Mouse (Mus musculus): ENCODE measurements around the gene Tmem51. TPM values are rescaled to one million over a fixed set of nuclear protein-coding genes. Genes with fewer than 3 reads are reported as not detected.

Tmem51 gene
- total RNA-seq, 2 experiments from 2014 or later = 7.7 TPM

DNA sequence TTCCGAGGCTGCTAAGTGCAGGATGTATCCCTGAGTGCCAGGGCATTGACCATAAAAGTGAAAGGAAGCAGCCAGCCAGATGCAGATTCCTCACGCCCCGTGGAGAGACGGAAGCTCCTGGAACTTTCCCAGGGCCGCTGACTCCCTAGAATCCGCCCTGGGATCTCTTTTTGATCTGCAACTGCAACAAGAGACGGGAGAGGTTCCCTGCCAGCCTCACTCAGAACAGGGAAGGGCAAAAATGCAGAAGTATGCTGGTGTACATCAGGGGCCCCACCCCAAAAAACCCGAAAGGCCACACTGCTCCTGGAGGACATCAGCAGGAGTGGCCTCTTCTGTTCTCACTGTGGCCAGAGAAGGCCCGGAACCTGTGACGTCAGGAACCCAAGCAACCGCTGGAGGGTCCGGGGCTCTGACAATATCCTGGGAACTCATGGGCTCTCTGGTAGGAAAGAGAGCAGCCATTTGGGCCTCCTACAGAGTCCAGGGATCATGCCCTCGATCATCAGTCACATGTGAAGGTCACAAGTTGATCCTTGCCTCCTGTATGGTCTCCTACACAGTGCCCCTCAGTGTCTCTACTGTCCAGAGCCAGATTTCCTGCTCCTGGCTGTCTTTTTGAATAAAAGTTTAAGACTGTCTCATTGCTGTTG lies 2.3 kb downstream of the Tmem51 start:
- DNase-seq (ENCODE audit: low spot score in 2 of 2) = no peak

DNA sequence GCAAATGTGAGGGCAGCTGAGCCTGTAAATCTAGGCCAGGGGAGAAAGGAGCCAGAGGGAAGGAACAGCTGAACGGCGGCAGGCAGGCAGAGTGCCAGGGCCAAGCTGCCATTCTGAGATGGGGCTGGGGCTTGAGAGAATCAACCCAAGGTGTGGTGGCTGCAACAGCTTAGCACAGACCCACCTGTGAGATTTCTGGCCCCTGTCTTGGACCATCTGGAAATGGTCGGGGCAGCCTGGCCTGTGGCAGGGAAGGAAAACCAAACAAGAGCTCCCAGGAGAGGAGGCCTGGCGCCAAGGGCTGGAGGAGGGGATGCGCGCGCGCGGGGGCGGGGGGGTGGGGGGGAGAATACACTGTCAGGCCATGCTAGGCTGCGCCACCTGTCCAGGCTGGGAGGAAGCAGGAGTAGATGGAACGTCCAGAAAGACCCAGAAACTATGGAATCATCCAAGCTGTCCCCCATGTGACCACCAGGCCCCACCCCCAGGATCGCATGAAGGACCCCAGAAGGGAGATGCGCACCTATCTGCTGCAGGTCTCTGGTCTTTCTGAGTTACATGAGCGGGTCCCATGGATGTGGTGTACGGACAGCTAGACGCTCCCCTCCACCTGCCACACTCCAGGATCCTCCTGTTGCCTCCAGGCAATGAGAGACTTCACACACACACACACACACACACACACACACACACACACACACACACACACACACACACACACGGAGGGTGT lies 3.0 kb downstream of the Tmem51 start:
- DNase-seq (ENCODE audit: low spot score in 2 of 2) = peak; percentile 66 to 75

- DNase-seq (ENCODE audit: low spot score in 2 of 2) = no peak
These were observed 3.7 kb downstream of the Tmem51 start for GRCm38 (mm10) chr4:142080487-142080767.

DNA sequence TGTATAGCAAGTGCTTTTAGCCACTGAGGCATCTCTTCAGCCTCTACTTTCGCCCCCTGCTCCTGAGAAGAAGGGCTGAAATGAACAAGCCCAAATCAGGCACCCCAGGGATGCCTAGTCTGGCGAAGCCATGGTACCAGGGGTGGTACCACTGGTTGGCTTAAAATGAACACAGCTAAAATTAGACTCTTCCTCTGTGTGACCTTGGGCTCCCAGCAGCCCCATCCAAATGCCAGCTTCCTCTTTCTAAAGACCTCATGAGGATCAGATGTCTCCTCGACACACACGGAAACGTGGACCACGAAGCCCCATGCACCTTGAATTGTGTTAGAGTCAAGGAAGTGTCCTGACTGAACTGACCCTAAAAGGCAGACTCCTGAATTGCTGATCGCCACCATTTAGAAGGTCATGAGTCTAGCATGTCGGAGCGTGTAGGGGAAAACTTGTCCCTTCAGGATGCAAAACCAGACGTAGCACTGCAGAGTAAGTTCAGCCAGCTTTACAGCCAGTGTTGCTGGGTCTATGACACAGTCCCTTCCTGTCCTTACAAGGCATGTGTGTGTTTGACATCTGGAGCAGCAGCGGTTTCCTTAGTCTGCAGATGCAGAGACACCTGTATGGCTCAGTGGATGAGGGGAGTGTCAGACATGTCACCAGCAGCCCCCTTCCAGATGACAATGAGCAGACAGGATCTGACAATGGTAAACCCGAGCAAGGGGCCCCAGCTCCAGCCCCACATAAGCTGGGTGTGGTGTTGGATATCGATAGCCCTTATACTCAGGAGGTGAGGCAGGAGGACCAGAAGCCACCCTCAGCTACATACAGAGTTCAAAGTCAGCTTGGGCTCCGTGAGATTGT lies 4.2 kb downstream of the Tmem51 start:
- DNase-seq (ENCODE audit: low spot score in 2 of 2) = no peak

- DNase-seq (ENCODE audit: low spot score in 2 of 2) = no peak
These were observed 6.4 kb downstream of the Tmem51 start for GRCm38 (mm10) chr4:142077572-142078271.

DNA sequence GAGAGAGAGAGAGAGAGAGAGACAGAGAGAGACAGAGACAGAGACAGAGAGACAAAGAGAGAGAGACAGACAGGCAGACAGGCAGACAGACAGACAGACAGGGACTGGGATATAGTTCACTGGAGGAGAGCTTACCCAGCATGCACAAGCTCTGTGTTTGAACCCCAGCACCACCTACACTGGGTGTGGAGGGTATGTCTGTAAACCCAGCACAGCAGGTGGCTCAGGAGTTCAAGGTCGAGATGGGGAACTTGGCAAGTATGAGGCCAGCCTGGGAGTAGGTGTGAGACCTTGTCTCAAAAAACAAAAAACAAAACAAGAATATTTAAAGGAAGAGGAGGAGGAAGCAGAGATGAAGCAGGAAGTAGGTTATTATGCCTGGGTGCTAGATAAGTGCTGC lies 7.2 kb downstream of the Tmem51 start:
- DNase-seq (ENCODE audit: low spot score in 2 of 2) = no peak

- no peak for DNase-seq (ENCODE audit: low spot score in 2 of 2)
These were observed 8.2 kb downstream of the Tmem51 start for GRCm38 (mm10) chr4:142075931-142076330.

DNA sequence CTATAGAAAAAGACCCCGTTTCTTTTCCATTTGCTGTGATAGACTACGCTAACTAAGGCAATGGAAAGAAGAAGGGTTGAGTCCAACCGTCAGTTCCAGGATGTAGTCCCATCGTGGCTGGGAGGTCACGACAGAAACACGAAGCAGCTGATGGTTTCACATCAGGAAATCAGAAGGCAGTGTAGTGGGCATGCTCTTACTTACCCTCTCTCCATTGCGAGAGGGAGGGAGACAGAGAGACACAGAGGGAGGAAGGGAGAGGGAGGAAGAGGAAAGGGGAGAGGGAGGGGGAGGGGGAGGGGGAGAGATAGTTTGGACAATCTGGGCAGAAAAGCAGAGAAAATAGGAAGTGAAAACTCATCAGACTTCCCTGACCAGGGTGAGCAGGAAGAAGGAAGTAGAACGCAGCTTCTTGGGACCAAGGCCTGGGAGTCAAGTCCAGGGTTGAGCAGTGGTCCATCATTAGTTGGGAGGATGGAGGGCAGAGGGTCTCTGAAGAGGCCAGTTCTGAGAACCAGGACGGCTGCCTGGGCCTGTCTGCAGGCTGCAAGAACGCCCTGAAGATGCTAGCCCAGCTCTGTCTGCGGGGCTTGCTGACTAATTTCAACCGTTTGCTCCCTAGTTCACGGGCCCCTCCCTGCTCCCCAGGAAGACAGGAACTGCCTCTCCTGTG lies 9.9 kb downstream of the Tmem51 start:
- no peak for DNase-seq (ENCODE audit: low spot score in 2 of 2)

GRCm38 (mm10) chr4:142071243-142071991 lies 12.7 kb downstream of the Tmem51 start:
- DNase-seq (ENCODE audit: low spot score in 2 of 2) = no peak

DNA sequence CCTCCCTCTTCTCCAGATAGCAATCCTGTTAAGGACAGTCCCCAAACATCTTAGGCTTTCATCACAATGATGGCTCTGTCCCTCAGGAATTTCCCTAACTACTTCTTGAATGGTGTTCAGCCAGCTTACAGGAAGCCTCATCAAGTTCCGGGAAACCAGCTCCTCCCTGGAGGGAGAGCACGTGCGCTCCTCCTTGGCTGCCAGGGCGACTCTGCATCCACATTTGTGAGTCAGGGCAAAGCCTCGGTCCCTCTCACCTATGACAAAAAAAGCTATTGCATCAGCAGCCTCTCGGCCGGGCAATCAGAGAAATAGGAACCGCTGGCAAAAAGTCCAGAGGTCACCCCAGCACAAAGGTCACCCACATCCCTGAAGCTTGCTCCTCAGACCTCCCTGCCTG lies 13.3 kb downstream of the Tmem51 start:
- no peak for DNase-seq (ENCODE audit: low spot score in 2 of 2)

DNA sequence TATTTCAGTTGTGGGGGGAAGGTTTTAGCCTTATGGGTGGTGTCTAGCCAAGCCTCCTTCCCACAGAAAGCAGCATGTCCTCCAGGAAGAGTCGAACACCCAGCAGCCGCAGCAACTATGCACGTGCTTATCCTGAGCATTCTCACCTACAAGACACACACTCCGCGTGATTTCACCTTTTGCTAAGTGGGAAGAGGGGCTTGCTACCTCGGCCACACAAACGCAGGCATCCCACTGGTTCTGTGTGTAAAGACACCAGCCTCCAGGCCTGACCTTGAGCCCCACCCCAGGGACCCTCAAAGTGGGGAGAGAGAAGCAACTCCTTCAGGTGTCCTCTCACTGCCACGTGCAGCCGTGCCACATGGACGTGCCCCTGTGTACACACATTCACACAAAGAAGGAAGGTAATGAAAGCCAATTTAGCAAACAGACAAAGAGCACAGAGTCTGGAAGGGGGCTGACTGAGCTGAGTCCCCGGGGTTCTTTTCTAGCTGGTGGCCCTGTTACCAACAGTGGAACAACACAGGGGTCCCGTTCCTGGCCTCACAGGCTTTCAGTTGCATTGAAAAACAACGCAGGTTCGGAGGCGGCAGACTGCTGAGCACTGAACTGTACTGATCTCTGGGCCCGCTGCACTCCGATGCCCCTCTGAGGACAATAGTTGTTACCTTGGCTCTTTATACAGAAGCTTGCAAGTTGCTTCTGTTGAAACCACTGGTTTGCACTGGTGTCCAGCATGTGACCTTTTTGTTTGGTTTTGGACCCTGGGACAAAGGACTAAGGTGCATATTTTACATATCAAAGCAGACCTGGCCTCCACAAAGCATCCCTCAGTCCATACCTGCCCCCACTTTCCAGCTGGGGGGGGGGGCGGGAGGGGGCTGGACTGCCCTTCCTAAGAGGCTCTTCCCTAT lies 14.9 kb downstream of the Tmem51 start:
- no peak for DNase-seq (ENCODE audit: low spot score in 2 of 2)

DNA sequence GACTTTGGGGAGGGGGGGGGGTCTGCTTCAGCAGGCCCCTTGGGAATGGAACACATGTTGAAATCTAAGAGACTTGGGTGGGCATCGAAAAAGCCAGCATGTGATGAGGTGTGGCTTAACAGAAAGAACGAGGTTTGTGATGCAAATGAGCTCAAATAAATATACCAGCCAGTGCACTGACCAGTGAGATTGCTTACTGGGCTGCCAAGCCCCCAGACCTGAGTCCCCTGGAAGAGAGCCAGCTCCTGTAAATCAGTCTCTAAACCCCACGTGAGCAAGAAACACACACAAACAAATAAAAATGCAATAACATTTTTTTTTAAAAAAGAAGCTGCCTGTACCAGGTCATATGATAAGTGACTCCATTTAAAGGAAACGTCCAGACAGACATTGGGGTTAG lies 17.5 kb downstream of the Tmem51 start:
- DNase-seq (ENCODE audit: low spot score in 2 of 2) = no peak

DNA sequence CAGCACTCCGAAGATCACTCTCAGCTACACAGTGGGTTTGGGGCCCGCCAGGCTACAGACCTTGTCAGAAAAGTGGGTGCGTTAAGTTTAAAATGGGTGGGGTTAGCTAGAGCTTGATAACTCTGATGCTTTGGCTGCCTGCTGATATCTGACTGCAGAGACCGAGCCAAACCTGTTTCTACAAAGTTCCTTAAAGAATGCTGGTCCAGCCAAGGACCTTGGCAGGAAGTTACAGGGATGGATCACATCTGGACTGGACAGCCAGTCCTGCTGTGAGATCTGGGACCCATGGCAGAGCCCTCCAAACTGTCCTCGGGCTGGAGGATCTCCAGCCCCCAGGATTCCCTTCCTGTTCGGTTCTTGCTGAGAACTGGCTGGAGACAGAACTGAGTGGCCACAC lies 18.3 kb downstream of the Tmem51 start:
- DNase-seq (ENCODE audit: low spot score in 2 of 2) = no peak

- DNase-seq (ENCODE audit: low spot score in 2 of 2) = no peak
These were observed 18.8 kb downstream of the Tmem51 start for GRCm38 (mm10) chr4:142065270-142065669.

GRCm38 (mm10) chr4:142064582-142065228 lies 19.4 kb downstream of the Tmem51 start:
- no peak for DNase-seq (ENCODE audit: low spot score in 2 of 2)

- no peak for DNase-seq (ENCODE audit: low spot score in 2 of 2)
These were observed 21.0 kb downstream of the Tmem51 start for GRCm38 (mm10) chr4:142063057-142063534.

DNA sequence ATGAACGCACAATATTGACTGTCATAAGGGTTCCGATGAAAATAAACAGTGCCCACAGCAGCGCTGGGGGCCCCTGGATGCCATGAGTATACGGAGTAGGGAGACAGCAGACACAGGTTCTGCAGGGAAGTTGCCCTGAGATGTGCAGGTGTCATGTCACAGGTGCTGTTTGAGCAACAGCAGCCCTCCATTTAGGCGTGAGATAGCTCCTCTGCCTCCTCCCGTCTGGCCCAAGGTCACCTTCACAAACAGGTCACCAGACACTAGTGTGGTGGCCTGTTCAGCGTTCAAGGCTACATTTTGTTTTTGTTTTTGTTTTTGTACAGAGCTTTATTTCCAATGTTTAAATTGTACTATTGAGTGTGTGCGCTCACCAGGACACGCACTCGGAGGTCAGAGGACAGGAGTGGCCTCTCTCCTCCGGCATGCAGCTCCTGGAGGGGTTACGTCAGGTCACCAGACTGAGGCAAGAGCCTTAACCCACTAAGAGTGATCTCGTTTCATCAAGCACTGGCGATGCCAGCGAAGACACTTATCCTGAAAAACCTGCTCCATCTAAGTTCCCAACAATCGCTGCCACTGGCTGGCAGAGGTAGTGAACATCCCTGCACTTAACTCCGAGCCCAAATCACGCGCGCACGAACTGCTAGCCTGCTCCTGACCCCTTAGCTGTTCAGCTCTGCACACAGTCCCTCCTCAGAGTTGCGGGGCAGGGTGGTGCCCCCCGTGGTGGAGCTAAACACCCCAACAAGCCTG lies 22.4 kb downstream of the Tmem51 start:
- DNase-seq (ENCODE audit: low spot score in 2 of 2) = no peak

Measured in layer of hippocampus, postnatal 10 days (tissue).